Mouse (Mus musculus) limb, embryonic 13.5 days (tissue): ENCODE data around the gene Zgpat. TPM values are rescaled to one million over a fixed set of nuclear protein-coding genes. Genes with fewer than 3 reads are reported as not detected.

Experiments
- ATAC-seq: fragments of 200-750 bp; cut with Nextera tagmentation; 2 replicates; pipeline ENCODE4 v1.8.0; 2017; ENCODE audit warnings: low read depth, moderate number of reproducible peaks, moderate TSS enrichment; ENCODE audit not compliant: low FRiP score
- H3K27ac ChIP-seq: fragments of 300-500 bp; sonication (generic); 2 replicates; pipeline ENCODE4 v1.5.1; 2015; ENCODE audit warnings: inconsistent platforms, mild to moderate bottlenecking, moderate library complexity
- H3K27me3 ChIP-seq: fragments of 300-500 bp; sonication (generic); 2 replicates; pipeline ENCODE4 v1.6.1; 2015; ENCODE audit warnings: mild to moderate bottlenecking, inconsistent platforms
- H3K36me3 ChIP-seq: fragments of 300-500 bp; sonication (generic); 2 replicates; pipeline ENCODE4 v1.6.1; 2015; ENCODE audit warnings: inconsistent platforms, mild to moderate bottlenecking, moderate library complexity
- H3K4me1 ChIP-seq: fragments of 300-500 bp; sonication (generic); 2 replicates; pipeline ENCODE4 v1.6.1; 2015; ENCODE audit warnings: inconsistent platforms
- H3K4me2 ChIP-seq: fragments of 300-500 bp; sonication (generic); replicated peaks from 2 replicates; pipeline ENCODE4 v1.6.1; 2015; ENCODE audit warnings: inconsistent platforms, mild to moderate bottlenecking, moderate library complexity
- H3K4me3 ChIP-seq: fragments of 300-500 bp; sonication (generic); 2 replicates; pipeline ENCODE4 v1.5.1; 2015; ENCODE audit warnings: moderate library complexity, mild to moderate bottlenecking, inconsistent platforms
- H3K9ac ChIP-seq: fragments of 300-500 bp; sonication (generic); 2 replicates; pipeline ENCODE4 v1.6.1; 2015; ENCODE audit warnings: mild to moderate bottlenecking, inconsistent platforms
- H3K9me3 ChIP-seq: fragments of 300-500 bp; sonication (generic); 2 replicates; pipeline ENCODE4 v1.6.1; 2016; ENCODE audit warnings: inconsistent platforms
- WGBS: fragments of 180-500 bp; shearing (Covaris S2); methylation state at CpG from one replicate; pipeline ENCODE4 v1.1.7; 2015; 5-methylcytosine and 5-hydroxymethylcytosine counted together
- polyA plus RNA-seq: library from polyadenylated mRNA; unstranded; fragments of >200 nt; fragmentation: Nextera tagmentation; extraction: Ambion mirVana; gene quantifications from 2 replicates; pipeline ENCODE4 v1.2.1, GENCODE M21; 2015

Zgpat gene
- polyA plus RNA-seq: 43.9 and 49.5 TPM in 2 replicates

DNA sequence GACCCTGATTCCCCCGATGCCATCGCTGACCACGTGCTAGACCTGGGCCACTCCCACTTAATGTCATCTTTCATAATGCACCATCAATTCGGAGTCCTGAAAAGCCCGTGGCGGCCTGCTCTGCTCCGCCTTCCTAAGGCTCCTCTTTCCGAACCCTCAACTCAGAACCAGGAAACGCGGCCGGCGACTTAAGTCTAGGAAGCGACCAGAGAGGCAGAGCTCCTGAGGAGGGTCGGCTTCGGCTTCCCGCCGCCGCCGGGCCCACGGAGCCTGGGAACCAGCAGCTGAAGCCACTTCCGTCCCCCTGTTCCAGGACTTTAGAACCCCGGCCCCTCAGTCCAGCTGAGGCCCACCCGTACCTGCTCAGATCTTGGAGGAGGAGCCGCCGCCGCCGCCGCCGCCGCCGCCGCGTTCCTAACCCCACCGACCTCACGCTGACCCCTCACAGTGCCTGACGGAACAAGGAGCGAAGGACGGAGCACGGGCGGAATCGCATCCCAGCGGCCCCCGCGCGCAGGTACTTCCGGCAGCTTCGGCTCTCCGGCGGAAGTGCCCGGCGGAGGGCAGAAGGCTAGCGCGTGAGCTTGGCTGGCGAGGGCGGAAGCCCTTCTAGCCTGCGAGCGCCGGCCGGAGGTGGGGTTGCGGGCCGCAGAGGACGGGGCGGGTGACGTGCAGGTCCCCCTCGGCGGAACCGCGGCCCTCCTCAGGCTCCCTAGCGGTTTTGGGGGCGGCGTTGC, at the start of gene Zgpat, which contains the start of gene Arfrp1:
TSS of gene Zgpat (plus strand) at position 69 of the 737 bp plus-strand sequence.
TSS of gene Arfrp1 (minus strand) at position 545 of the 737 bp plus-strand sequence.
- ATAC-seq: peak; percentile 92
- Histone ChIP-seq H3K9me3 (no peaks in the 10 kb centered on the region), H3K4me2 (peak within 1 kb of the TSS; percentile 94), H3K36me3 (peaks cover 48% of the 10 kb centered on the region), H3K27me3 (no peaks in the 10 kb centered on the region), H3K9ac (peak within 1 kb of the TSS; percentile 82), H3K4me3 (peak within 1 kb of the TSS; percentile 78), H3K27ac (peak within 1 kb of the TSS; percentile 88), H3K4me1 (peaks cover 35% of the 10 kb centered on the region)
- under 1% methylated on average over 67 of the region's 71 CpGs for WGBS

DNA sequence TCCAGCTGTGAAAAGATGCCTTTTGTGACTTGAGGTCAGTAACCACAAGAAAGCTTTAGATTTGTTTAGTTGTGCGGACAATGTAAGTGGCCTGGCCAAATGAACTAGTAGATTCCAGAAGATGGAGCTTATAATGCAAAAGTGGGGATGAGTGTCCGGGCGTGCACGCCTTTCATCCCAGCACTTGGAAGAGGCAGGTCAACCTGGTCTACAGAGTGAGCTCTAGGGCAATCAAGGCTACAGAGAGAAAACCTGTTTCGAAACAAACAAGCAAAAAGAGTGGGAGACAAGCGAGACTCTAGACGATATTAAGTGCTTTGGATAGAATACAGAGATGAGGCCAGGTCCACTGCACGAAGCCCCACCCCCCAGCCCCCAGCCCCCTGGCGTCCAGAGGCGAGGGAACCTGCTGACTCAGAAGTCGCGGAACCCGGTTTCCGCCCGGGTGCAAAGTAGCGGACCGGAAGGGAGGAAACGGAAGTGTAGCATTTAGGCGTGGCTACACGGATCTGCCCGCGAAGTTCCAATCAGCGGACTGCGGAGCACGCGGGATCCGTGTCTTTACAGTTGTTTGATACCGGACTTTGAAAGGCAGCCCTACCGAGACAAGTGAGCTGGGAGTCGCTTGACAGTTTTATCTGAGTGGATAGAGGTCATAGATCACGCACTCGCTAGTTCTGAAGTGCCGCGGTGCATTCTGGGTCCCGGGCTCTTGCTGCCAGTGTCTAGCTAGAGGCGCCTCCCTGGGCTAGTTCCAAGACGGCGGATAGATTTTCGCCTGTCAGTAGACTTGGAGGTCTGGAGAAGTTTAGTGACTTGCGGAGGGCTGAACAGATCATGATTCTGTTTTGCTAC, 45.3 kb upstream of the Zgpat start, which contains the start of gene Rtel1:
TSS of gene Rtel1 (plus strand) at position 492 of the 855 bp plus-strand sequence.
- Histone ChIP-seq H3K4me3 (peak within 1 kb of the TSS; percentile 56), H3K4me2 (peak within 1 kb of the TSS; percentile 77), H3K36me3 (peaks cover 26% of the 10 kb centered on the region), H3K27me3 (peaks cover 33% of the 10 kb centered on the region), H3K4me1 (peaks cover 11% of the 10 kb centered on the region), H3K9me3 (no peaks in the 10 kb centered on the region), H3K27ac (no peak within 1 kb of the TSS), H3K9ac (peak within 1 kb of the TSS; percentile 71)
- 6% methylated on average over 40 of the region's 40 CpGs for WGBS
- ATAC-seq: peak; percentile 94

GRCm38 (mm10) chr2:181320103-181320499, 44.6 kb upstream of the Zgpat start:
- Histone ChIP-seq H3K27ac (no peak overlapping the region), H3K36me3 (peaks cover 33% of the 10 kb centered on the region), H3K27me3 (peaks cover 26% of the 10 kb centered on the region), H3K9ac (peak overlapping the region; percentile 71), H3K4me1 (peaks cover 11% of the 10 kb centered on the region), H3K4me3 (peak overlapping the region; percentile 56), H3K9me3 (no peaks in the 10 kb centered on the region), H3K4me2 (peak overlapping the region; percentile 77)
- WGBS: 10% methylated on average over 7 of the region's 7 CpGs
- no peak for ATAC-seq

- peaks cover 51% of the 10 kb centered on the region for H3K36me3 ChIP-seq
These were observed 42.6 kb upstream of the Zgpat start for GRCm38 (mm10) chr2:181322136-181322535.

DNA sequence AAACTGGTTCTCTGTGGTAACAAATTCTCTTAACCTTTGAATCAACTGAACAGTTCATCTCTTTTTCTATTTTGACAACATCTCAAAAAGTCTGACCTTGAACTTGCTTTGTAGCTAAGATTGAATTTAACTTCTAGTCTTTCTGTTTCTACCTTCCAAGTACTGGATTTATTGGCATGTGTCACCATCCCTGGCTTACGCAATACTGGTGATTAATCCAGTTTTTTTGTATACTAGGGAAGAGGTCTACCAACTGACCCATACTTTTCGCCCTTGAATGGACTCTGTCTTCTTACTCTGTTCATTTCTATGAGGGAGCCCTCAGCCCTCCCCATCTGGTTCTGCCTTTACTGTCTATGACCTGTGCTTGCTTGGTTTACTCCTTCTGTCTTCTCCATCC, 38.6 kb upstream of the Zgpat start:
- no peak for ATAC-seq
- WGBS: 94% methylated on average over 2 of the region's 2 CpGs
- H3K27me3 ChIP-seq: no peaks in the 10 kb centered on the region
- peaks cover 90% of the 10 kb centered on the region for H3K36me3 ChIP-seq
- H3K9me3 ChIP-seq: no peaks in the 10 kb centered on the region
- no peaks in the 10 kb centered on the region for H3K4me1 ChIP-seq
- no peak overlapping the region for H3K27ac ChIP-seq
- H3K4me3 ChIP-seq: no peak overlapping the region
- no peak overlapping the region for H3K9ac ChIP-seq
- H3K4me2 ChIP-seq: no peak overlapping the region

More at GRCm38 (mm10) chr2:181322136-181322535, 42.6 kb upstream of the Zgpat start:
- 84% methylated on average over 5 of the region's 5 CpGs for WGBS
- H3K9ac ChIP-seq: no peak overlapping the region; the same call in 1 of the 2 replicates
- no peak overlapping the region for H3K27ac ChIP-seq
- peaks cover 11% of the 10 kb centered on the region for H3K4me1 ChIP-seq
- H3K27me3 ChIP-seq: peaks cover 7% of the 10 kb centered on the region; the same call in 1 of the 2 replicates
- no peak overlapping the region for H3K4me3 ChIP-seq
- no peak overlapping the region for H3K4me2 ChIP-seq
- no peak for ATAC-seq
- H3K9me3 ChIP-seq: no peaks in the 10 kb centered on the region

DNA sequence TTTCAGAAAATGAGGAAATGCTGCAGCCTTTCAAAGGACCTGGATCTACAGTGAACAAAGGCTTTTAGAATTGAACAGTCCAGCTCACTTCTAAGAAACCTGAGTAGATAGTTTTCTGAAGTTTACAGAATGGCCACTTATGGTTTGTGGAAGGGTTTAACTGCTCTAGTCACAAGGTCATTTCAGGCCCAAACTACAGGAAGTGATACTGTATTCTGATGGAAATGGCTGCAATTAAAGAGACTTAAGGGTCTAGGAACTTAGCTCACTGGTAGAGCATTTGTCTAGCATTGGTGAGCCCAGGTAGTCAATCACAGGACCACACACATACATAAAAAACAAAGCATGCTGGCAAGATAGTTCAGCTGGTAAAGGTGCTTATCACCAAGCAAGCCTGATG, 32.2 kb upstream of the Zgpat start:
- H3K4me3 ChIP-seq: no peak overlapping the region
- H3K4me2 ChIP-seq: no peak overlapping the region
- H3K27ac ChIP-seq: no peak overlapping the region
- H3K4me1 ChIP-seq: no peaks in the 10 kb centered on the region
- H3K36me3 ChIP-seq: peaks cover 85% of the 10 kb centered on the region
- ATAC-seq: no peak
- no peaks in the 10 kb centered on the region for H3K9me3 ChIP-seq
- no peak overlapping the region for H3K9ac ChIP-seq
- no peaks in the 10 kb centered on the region for H3K27me3 ChIP-seq

DNA sequence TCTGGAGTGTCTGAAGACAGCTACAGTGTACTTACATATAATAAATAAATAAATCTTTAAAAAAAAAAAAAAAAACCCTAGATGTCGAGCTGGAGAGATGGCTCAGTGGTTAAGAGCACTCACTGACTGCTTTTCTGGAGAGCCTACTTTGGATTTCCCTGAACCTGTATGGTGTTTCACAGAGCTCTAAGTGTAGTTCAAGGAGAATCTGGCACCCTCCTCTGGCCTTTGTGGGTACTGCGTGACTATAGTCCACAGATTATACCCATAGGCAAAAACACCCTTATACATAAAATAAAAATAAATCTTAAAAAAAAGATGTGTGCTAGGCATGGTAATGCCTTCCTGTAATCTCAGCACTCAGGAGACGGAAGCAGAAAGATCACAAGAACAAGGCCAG, 30.7 kb upstream of the Zgpat start:
- Histone ChIP-seq H3K9ac (no peak overlapping the region), H3K4me3 (no peak overlapping the region), H3K27ac (no peak overlapping the region), H3K4me2 (no peak overlapping the region), H3K9me3 (no peaks in the 10 kb centered on the region), H3K4me1 (no peaks in the 10 kb centered on the region), H3K36me3 (peaks cover 83% of the 10 kb centered on the region), H3K27me3 (no peaks in the 10 kb centered on the region)
- WGBS: 61% methylated on average over 3 of the region's 3 CpGs
- ATAC-seq: no peak

- Histone ChIP-seq H3K9ac (no peak overlapping the region), H3K27ac (no peak overlapping the region), H3K9me3 (no peaks in the 10 kb centered on the region), H3K4me1 (no peaks in the 10 kb centered on the region), H3K4me3 (no peak overlapping the region), H3K27me3 (no peaks in the 10 kb centered on the region), H3K4me2 (no peak overlapping the region), H3K36me3 (peaks cover 85% of the 10 kb centered on the region)
- 89% methylated on average over 4 of the region's 4 CpGs for WGBS
- ATAC-seq: no peak
These were observed 24.3 kb upstream of the Zgpat start for GRCm38 (mm10) chr2:181340426-181340825.

DNA sequence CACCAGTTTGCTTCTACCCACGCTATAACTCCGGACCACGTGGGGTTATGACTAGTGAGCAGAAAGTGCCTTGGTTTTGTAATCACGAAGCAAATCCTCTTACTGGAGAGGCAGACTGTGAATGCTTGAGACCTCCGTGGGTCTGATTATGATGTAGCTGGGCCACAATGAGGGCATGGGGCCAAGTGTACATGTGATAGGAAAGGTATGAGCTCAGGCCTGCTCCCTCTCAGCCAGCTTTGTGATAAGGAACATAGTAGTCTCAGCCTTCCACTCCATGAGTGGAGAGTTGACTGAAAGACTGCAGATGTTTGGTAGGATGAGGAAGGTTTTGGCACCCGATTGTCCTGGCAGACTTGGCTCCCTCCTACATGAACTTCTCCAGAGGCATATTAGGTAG, 22.0 kb upstream of the Zgpat start:
- no peaks in the 10 kb centered on the region for H3K4me1 ChIP-seq
- no peak overlapping the region for H3K4me2 ChIP-seq
- no peak overlapping the region for H3K9ac ChIP-seq
- peaks cover 89% of the 10 kb centered on the region for H3K36me3 ChIP-seq
- no peaks in the 10 kb centered on the region for H3K9me3 ChIP-seq
- ATAC-seq: no peak
- H3K27me3 ChIP-seq: no peaks in the 10 kb centered on the region
- WGBS: 92% methylated on average over 6 of the region's 6 CpGs
- no peak overlapping the region for H3K27ac ChIP-seq
- H3K4me3 ChIP-seq: no peak overlapping the region

DNA sequence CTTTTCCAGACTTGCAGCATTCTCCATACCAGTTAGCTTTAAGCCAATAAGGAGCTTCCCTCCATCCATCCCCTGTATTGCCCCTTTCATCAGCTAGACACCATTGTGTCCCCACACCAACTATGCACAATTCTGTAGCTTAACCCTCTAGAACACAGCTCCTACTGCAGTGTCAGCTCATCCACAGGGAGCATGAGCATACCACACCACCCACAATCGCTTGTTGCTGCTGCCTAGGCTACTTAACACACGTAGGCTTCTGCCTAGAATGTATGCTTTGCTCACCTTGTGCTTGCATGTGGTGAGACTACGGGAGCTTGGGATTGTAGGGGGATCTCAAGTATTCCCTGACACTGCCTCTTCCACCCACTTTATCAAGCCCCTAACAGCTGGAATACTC, 7.9 kb upstream of the Zgpat start:
- H3K4me2 ChIP-seq: no peak overlapping the region
- no peak overlapping the region for H3K4me3 ChIP-seq
- H3K27ac ChIP-seq: no peak overlapping the region
- H3K4me1 ChIP-seq: no peaks in the 10 kb centered on the region
- 75% methylated on average over 3 of the region's 3 CpGs for WGBS
- H3K9ac ChIP-seq: no peak overlapping the region
- peaks cover 98% of the 10 kb centered on the region for H3K36me3 ChIP-seq
- no peaks in the 10 kb centered on the region for H3K27me3 ChIP-seq
- H3K9me3 ChIP-seq: no peaks in the 10 kb centered on the region
- ATAC-seq: no peak

- H3K9ac ChIP-seq: peak overlapping the region; percentile 82
- no peak for ATAC-seq
- peaks cover 48% of the 10 kb centered on the region for H3K36me3 ChIP-seq
- no peaks in the 10 kb centered on the region for H3K9me3 ChIP-seq
- no peak overlapping the region for H3K27ac ChIP-seq
- H3K4me2 ChIP-seq: peak overlapping the region; percentile 94
- WGBS: 80% methylated on average over 3 of the region's 3 CpGs
- no peaks in the 10 kb centered on the region for H3K27me3 ChIP-seq
- peaks cover 35% of the 10 kb centered on the region for H3K4me1 ChIP-seq
- peak overlapping the region; percentile 78 for H3K4me3 ChIP-seq
These were observed 782 bp upstream of the Zgpat start for GRCm38 (mm10) chr2:181363946-181364345.

DNA sequence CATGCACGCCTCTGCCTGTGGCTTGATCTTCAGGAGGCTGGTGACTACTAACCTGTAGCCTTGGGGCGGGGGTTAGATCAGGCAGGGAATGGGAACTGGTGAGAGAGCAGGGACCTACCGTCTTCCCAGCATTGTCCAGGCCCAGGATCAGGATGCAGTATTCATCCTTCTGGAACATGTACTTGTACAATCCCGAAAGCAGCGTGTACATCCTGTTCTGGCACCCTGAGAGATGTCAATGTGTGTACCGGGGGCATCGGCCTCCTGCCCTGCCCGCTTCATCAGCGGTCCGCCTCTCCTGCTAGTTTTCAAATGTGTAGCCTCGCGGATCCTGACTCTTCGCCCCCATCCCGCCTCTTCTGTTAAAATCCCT, 255 bp upstream of the Zgpat start:
- 8% methylated on average over 14 of the region's 14 CpGs for WGBS
- H3K9ac ChIP-seq: peak overlapping the region; percentile 82
- peak overlapping the region; percentile 78 for H3K4me3 ChIP-seq
- ATAC-seq: no peak
- peaks cover 35% of the 10 kb centered on the region for H3K4me1 ChIP-seq
- H3K9me3 ChIP-seq: no peaks in the 10 kb centered on the region
- peaks cover 48% of the 10 kb centered on the region for H3K36me3 ChIP-seq
- H3K27me3 ChIP-seq: no peaks in the 10 kb centered on the region
- H3K27ac ChIP-seq: peak overlapping the region; percentile 88
- peak overlapping the region; percentile 94 for H3K4me2 ChIP-seq
